Mouse (Mus musculus): ENCODE results near the gene Alb. TPM values are rescaled to one million over a fixed set of nuclear protein-coding genes. Genes with fewer than 3 reads are reported as not detected.

Gene Alb
- 8.5 and 61.5 TPM in 2 replicates for polyA plus RNA-seq (2012; rRNA removed; ENCODE audit: low replicate concordance)

DNA sequence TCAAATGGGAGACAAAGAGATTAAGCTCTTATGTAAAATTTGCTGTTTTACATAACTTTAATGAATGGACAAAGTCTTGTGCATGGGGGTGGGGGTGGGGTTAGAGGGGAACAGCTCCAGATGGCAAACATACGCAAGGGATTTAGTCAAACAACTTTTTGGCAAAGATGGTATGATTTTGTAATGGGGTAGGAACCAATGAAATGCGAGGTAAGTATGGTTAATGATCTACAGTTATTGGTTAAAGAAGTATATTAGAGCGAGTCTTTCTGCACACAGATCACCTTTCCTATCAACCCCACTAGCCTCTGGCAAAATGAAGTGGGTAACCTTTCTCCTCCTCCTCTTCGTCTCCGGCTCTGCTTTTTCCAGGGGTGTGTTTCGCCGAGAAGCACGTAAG, at the start of gene Alb:
Alb (plus strand) TSS at position 279 of the 400 bp plus-strand sequence.

DNA sequence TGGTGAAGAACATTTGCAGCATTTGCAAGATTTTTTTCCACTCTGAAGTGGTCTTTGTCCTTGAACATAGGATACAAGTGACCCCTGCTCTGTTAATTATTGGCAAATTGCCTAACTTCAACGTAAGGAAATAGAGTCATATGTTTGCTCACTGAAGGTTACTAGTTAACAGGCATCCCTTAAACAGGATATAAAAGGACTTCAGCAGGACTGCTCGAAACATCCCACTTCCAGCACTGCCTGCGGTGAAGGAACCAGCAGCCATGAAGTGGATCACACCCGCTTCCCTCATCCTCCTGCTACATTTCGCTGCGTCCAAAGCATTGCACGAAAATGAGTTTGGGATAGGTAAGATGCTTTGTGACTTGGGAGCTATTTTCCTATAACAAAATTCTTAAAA, 29.8 kb downstream of the Alb start, which contains the start of gene Afp:
Afp (plus strand) TSS at position 220 of the 400 bp plus-strand sequence.

DNA sequence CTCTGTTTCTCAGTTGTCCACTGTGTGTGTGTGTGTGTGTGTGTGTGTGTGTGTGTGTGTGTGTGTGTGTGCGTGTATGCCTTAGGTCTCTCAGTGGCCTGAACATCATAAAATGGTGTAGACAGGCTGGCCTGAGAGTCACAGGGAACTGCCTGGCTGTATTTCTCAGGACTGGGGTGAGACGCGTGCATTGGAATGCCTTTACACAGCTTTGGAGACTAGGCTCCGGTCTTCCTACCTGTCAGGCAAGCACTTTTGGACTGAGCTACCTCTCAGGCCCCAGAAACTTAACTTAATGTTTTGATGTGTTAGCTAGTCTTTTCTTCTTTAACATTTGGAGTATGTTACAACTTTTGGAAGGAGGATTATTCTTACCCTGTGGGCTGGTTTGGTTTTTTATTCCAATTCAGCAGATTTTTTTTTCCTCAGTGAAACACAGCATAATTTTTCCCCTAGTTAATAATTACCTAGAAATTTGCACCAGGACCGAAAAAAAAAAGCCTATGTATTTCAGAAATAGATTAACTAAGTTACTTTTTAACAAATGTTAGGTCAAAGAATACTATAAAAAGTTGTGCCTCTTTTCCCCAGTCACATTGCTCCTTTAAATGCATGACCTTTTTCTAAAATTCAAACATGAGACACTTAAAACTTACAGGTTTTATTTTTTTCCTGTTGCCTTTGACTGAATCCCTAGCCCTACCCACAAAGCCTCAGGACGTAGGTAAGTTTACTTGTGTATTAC, 57.8 kb downstream of the Alb start, which contains the start of gene Afm:
Afm (plus strand) TSS at position 577 of the 745 bp plus-strand sequence.

Other genes starting within 250 kb of the Alb start
- gene Cox18, start 236.9 kb upstream of the Alb start, polyA plus RNA-seq (2012; rRNA removed; ENCODE audit: low replicate concordance), result 27.4 and 41.6 TPM in 2 replicates
- gene Ankrd17, start 94.3 kb upstream of the Alb start, polyA plus RNA-seq (2012; rRNA removed; ENCODE audit: low replicate concordance), result 20.2 and 44.3 TPM in 2 replicates
- 0.82 and 2.7 TPM in 2 replicates for gene Gm9958, start 93.7 kb upstream of the Alb start, polyA plus RNA-seq (2012; rRNA removed; ENCODE audit: low replicate concordance)
- gene Afp, start 29.8 kb downstream of the Alb start, polyA plus RNA-seq (2012; rRNA removed; ENCODE audit: low replicate concordance), result 0.26 and 0.35 TPM in 2 replicates
- gene Afm, start 58.0 kb downstream of the Alb start, polyA plus RNA-seq (2012; rRNA removed; ENCODE audit: low replicate concordance), result 0.24 TPM in 1 of 2 replicates, not detected in the other
- 0.10 TPM in 1 of 2 replicates, not detected in the other for gene 5830473C10Rik, start 100.2 kb downstream of the Alb start, polyA plus RNA-seq (2012; rRNA removed; ENCODE audit: low replicate concordance)
- gene Rassf6, start 179.8 kb downstream of the Alb start, polyA plus RNA-seq (2012; rRNA removed; ENCODE audit: low replicate concordance), result 3.3 and 5.8 TPM in 2 replicates